Mouse (Mus musculus) cerebellum, postnatal 4 days (tissue): ENCODE measurements around the gene Slc16a1.
"Not testable (repeated sequence)": the region's sequence is repeated elsewhere in the genome, so short reads cannot be mapped to it uniquely, and the experiment has no call there.

Experiments
- DNase-seq, 2 experiments: peaks; one replicate each; pipeline ENCODE4 v3.0.0; 2022; ENCODE audit warnings: low spot score in 2 of 2, mixed read lengths in 1 of 2

Slc16a1 gene

GRCm38 (mm10) chr3:104674329-104675220 is 36.1 kb downstream of the Slc16a1 start:
- DNase-seq = peak in 1 of 2 experiments; percentile 17

GRCm38 (mm10) chr3:104675258-104675851 is 36.9 kb downstream of the Slc16a1 start:
- peak; percentile 52 to 74 for DNase-seq

- DNase-seq = no peak
These were observed 39.3 kb downstream of the Slc16a1 start for GRCm38 (mm10) chr3:104677781-104678180.

- no peak for DNase-seq
These were observed 40.4 kb downstream of the Slc16a1 start for GRCm38 (mm10) chr3:104678826-104679225.

- peak; percentile 37 to 64 for DNase-seq
These were observed 44.4 kb downstream of the Slc16a1 start for GRCm38 (mm10) chr3:104682671-104683504.

GRCm38 (mm10) chr3:104700751-104701335 is 62.4 kb downstream of the Slc16a1 start:
- DNase-seq = peak; percentile 70 to 77

- no peak for DNase-seq
These were observed 63.3 kb downstream of the Slc16a1 start for GRCm38 (mm10) chr3:104701761-104702160.

- DNase-seq = no peak
These were observed 65.5 kb downstream of the Slc16a1 start for GRCm38 (mm10) chr3:104703941-104704340.

GRCm38 (mm10) chr3:104706446-104706845 is 68.0 kb downstream of the Slc16a1 start:
- no peak for DNase-seq

GRCm38 (mm10) chr3:104706951-104707771 is 68.7 kb downstream of the Slc16a1 start:
- DNase-seq = not testable (repeated sequence)

GRCm38 (mm10) chr3:104707772-104708144 is 69.3 kb downstream of the Slc16a1 start:
- DNase-seq = not testable (repeated sequence)
